Mouse (Mus musculus) WW6 (cell line): ENCODE results near the gene Gm21885.
A peak's percentile ranks its signal among the peaks of the same experiment; 100 is the strongest.
"Not testable (repeated sequence)": the region's sequence is repeated elsewhere in the genome, so short reads cannot be mapped to it uniquely, and the experiment has no call there.

ENCODE experiments used
- DNase-seq: peaks from one replicate; pipeline ENCODE4 v3.0.0-alpha.2; 2013; ENCODE audit warnings: low read depth, low spot score

Gm21885 gene

GRCm38 (mm10) chr11:94281199-94282181 lies at the start of gene Gm21885:
Gm21885 (plus strand) TSS chr11:94281873.
- no peak for DNase-seq

GRCm38 (mm10) chr11:94233405-94233804 lies 48.3 kb upstream of the Gm21885 start:
- DNase-seq = no peak

GRCm38 (mm10) chr11:94234380-94234779 lies 47.3 kb upstream of the Gm21885 start:
- no peak for DNase-seq

- DNase-seq = no peak
Observed at GRCm38 (mm10) chr11:94234857-94235256, 46.8 kb upstream of the Gm21885 start.

GRCm38 (mm10) chr11:94236074-94236473 lies 45.6 kb upstream of the Gm21885 start:
- DNase-seq = peak; percentile 65

GRCm38 (mm10) chr11:94238786-94239185 lies 42.9 kb upstream of the Gm21885 start:
- no peak for DNase-seq

GRCm38 (mm10) chr11:94239706-94240105 lies 42.0 kb upstream of the Gm21885 start:
- no peak for DNase-seq

- DNase-seq = no peak
Observed at GRCm38 (mm10) chr11:94242760-94243421, 38.8 kb upstream of the Gm21885 start.

- DNase-seq = no peak
Observed at GRCm38 (mm10) chr11:94243422-94244180, 38.1 kb upstream of the Gm21885 start.

- no peak for DNase-seq
Observed at GRCm38 (mm10) chr11:94244385-94244784, 37.3 kb upstream of the Gm21885 start.

GRCm38 (mm10) chr11:94245955-94246788 lies 35.5 kb upstream of the Gm21885 start, which contains the start of gene Wfikkn2:
Wfikkn2 (minus strand) TSS chr11:94246005.
- no peak for DNase-seq

- DNase-seq = no peak
Observed at GRCm38 (mm10) chr11:94246789-94247061, 34.9 kb upstream of the Gm21885 start.

- DNase-seq = no peak
Observed at GRCm38 (mm10) chr11:94253156-94253555, 28.5 kb upstream of the Gm21885 start.

GRCm38 (mm10) chr11:94253691-94254090 lies 28.0 kb upstream of the Gm21885 start:
- DNase-seq = no peak

GRCm38 (mm10) chr11:94255733-94256132 lies 25.9 kb upstream of the Gm21885 start:
- DNase-seq = no peak

- DNase-seq = no peak
Observed at GRCm38 (mm10) chr11:94257987-94258386, 23.7 kb upstream of the Gm21885 start.

- DNase-seq = no peak
Observed at GRCm38 (mm10) chr11:94259814-94260213, 21.9 kb upstream of the Gm21885 start.

GRCm38 (mm10) chr11:94261585-94262370 lies 19.9 kb upstream of the Gm21885 start:
- no peak for DNase-seq

- DNase-seq = no peak
Observed at GRCm38 (mm10) chr11:94265134-94265785, 16.4 kb upstream of the Gm21885 start.

- not testable (repeated sequence) for DNase-seq
Observed at GRCm38 (mm10) chr11:94266155-94266554, 15.5 kb upstream of the Gm21885 start.
